Mouse (Mus musculus): ENCODE measurements around the gene Ptprq.

The Ptprq gene

DNA sequence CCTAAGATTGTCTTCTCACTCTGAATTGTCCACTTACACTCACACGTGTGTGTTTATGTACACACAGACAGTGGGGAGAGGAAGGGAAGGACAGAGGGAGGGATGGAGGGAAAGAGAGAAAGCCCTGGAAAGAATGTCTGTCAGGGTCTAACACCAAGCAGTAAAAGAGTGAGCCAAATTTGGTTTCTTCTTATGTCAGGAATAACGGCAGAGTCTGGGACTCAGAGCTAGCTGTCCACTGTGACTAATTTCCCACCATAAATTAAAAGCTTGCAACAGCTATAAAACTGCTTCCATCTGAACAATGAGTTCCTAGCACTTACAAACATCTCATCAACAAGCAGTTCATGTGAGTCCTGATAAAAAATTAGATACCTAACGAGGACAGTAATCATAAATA, 91.7 kb downstream of the Ptprq start:
- DNase-seq: peak in 1 of 2 experiments; percentile 3

DNA sequence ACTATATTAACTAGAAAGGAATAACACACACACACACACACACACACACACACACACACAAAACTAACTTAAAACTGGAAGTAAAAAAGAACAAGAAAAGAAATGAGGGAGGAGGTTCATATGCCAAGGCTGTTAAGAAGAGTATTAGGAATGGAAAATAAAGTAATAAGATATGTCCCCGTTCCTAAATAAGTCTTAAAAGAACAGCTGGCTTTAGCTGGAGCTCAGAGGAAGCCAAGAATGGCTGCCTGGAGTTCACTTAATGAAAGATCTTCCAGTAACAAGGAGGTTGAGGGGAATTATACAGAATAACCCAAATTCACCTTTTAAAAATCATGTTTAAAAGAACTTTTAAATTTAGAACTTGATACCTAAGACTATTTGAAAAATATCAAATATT, 93.2 kb downstream of the Ptprq start:
- DNase-seq: peak; percentile 21 to 22

DNA sequence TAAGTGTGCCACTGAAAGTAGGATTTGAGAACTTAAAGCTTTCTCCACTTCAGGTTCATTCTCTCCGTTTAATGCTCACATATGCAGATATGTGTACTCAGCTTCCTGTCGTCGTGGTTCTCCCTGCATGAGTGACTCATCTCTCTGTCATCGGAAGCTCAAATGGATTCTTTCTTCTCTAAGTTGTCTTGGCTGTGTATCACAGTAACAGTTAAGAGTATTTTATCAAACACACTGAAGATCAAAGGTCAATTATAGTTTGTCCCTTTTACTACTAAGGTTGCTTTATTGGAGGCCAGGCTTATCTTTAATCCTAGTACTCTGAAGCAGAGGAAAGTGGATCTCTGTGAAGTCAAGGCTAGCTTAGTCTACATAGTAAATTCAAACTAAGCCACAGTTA, 95.6 kb downstream of the Ptprq start:
- no peak for DNase-seq

DNA sequence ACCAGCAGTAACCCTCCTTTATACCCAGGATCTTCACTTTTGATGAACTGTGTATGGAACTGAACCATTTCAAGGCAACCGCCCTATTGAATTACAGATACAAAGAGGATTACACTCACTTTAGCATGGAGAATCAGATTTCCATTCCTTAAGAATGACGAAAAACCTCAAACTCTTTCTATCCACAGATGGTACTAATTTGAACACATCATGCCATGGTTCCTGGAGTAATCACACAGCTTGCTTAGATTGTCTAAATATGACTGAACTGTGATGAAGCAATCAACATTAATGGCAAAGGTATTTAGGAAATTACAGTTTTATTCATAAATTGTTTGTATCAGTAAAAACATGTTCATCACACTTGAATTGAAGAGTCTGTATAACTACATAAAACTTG, 104.4 kb downstream of the Ptprq start:
- no peak for DNase-seq

DNA sequence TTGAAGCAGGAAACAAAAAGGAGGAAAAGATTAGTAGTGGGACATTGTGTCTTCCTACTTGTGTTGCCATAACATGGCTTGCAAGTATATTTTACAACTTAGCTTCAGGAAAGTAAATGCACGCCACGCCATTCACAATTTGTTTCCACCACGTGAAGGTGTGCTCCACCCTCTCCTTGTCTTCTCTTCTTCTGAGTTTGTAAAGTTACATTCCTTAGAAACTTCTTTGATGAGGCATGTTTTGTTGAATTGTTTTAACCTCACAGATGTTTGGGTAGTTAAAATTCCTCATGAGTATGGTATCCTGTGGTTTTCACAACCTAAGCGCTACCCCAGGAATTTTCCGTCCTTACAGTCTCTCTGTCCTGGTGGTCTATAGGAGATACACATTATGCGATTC, 118.5 kb downstream of the Ptprq start:
- no peak for DNase-seq

DNA sequence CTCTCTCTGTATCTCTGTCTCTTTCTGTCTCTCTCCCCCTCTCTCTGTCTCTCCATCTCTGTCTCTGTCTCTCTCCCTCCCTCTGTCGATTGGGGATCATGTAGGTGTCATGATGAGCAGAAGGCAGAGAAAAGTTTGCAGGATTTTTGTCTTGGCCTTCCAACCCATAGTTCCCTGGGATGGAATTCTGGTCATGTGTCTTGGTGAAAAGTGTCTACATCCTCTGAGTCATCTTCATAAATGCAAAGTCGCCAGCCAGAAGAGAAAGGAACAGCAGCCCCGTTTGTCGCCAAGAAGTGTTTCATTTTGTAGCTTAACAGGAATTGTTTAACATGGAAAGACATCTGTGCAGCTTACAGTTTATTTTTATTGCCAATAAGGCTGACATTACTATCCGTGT, 136.5 kb downstream of the Ptprq start:
- DNase-seq: no peak

DNA sequence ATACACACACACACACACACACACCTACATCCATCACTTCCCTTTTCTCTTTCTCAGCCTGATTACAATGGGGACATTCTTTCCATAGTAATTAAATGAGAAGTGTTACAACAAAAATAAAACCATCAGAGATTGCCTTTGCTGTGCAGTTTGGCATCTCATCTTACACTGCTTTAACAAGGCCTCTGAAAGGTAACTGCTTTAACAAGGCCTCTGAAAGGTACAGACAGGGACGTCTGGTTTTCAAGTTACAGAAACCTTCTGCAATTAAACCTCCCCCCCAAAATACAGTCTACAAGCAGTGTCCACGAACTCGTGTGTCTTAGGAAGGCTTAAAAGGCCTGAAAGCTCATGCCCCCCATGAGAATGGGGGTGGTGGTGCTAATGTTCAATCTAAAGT, 150.8 kb downstream of the Ptprq start:
- DNase-seq: no peak

DNA sequence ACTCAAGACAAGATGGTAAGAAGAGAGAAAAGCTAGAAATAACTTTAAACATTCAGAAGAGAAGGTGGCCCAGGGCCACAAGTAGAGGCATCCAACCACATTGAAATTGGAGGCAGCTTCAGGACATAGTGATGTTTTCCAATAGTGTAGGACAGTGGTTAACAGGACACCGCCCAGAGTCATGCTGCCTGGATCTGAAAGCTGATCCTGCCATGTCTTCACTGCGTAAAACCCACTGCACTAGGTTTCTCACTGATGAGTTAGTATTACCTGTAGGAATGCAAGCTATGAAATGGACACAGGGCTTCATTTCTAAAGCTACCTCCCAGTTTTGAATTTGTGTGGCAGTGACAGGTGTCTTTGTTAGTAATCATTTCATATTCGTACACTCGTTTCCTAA, 151.6 kb downstream of the Ptprq start:
- DNase-seq: no peak

DNA sequence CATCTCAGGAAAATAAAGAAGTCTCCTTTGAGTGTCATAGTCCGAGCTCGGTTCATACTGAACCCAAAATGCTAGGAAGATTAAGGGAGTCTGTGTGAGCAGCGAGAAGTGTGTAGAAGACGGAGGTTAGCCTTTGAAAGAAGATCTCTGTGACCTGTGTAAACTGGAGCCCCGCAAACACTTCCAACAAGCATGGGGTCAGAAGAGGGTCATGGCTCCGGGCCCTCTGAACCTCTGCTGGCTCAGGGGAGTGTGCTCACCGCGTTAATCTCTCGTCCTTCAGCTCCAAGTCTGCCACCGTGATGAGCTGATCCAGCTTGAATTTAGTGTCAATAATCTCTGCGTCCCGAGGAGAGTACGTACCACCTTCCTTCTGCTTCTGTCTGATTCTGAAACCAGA, 157.0 kb downstream of the Ptprq start:
- DNase-seq: peak; percentile 25 to 31

DNA sequence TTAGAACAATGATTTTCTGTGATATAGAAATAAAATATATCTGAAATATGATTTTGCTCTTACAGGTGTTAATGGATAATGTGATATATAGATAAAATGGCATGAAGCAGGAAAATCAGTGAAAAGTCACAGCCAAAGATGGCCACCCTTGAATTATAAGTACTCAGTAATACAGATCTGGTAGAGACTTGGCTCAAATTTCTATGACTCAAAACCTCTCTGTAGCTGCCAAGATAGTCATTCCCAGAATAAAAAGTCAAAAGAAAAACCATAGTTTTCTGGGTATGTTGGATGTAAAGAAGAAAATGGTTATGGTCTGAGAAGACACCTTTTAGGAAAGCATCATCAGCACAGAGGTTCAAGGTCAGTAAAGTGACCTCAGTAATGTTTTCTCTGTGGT, 159.0 kb downstream of the Ptprq start:
- no peak for DNase-seq

DNA sequence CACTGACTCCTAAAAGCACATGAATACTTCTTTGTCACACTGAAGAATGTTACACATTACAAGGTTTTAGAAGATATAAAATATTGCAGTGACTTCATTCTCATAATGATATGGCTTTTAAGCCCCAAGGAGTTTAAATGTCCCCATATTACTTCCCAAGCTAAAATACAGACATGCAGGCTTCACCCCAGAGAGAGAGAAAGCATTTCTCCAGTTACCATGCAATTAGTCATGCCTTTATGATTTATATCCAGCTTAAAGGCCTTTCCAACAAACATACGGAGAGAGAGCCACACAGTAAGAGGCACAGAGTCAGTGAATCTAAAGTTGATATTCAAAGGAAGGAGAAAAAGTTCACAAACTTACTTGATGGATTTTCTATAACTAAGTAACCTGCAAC, 176.8 kb downstream of the Ptprq start:
- DNase-seq: no peak

DNA sequence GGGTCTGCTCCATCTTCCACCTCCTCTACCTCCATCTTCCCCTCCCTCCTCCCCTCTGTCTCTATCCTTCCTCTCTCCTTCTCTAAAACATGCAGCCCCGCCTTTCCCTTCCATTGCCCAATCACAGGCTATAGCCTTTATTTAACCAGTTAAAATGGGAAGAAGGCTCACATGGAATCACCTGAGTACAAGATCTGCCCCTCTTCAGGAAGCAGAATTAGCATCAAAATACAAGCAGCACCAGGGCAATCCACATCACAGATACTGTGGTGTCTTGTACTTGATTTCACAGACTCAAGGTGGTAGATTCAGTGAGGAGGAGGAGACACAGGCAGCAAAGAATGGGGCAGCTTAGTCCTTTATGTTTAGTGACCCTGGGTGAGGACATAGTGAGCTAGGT, 191.1 kb downstream of the Ptprq start:
- DNase-seq: no peak

DNA sequence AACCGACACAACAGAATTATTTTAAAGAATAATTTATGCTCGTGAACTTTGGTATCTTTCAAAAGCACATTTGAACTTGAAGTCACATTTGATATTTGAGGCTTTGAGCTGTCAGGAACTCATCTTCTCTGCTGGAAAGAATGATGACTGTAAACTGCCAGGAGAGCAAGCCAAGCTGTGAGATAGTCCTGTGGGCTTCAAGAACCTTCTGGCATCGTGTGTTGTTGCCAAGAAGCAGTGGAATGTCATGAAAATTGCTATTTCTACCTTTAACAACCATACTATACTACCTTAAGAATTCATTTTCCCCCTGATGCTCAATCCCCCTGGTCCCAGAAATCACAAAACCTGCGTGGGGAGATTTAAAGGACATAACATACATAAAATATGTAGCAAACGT, 200.6 kb downstream of the Ptprq start:
- DNase-seq: no peak

DNA sequence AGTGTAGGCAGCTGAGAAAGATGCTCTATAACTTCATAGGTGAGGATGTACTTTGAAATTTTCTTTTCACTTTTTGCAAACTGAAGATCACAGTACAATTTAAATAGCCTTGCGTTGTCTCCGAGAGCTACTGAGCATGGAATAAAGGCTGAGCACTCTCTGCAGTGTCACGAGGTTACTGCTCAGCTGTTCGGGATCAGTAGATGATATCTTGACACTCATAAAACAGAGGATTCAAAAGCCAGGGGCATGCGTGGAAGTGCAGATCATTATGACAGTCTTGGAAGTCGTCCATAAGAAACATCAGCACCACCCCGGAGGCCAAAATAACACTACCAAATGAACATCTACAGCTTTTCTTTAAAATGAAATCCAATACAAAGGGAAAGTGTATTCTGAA, 203.2 kb downstream of the Ptprq start:
- peak; percentile 9 to 22 for DNase-seq

DNA sequence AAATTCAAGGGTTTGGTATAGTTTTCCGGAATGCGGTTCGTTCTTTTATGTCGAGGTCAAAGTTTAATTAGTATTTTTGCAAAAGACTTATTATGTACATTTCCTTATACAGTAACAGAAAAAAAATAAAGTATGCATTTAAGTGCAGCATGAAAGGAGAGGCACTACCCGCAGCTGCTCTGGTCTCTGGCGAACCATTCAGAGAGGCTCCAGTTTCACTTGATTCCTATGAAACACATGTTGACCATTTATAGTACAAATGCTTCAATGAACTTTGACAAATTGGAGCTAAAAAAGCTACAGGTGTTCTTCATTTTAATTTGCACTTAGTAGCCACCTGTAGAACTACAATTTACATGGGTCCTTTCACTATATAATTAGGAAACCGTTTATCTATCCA, 205.1 kb downstream of the Ptprq start:
- no peak for DNase-seq

DNA sequence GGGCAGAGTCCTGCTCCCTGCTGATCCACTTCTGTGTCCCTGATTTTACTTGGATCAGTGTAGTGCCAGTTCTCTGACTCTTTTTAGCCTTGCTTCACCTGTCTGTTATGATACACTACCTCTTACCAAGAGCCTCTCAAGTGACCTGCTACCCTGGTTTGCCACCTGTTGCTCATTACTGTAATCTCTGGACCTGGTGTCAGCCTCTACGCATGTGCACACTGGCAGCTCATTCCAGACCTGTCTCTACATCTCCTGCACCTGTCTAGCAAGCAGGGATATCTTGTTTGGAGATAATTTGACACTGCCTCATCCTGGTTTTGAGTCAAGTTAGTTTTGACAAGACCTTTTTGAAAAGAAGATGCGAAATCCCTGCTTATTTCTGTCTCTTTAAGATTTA, 213.5 kb downstream of the Ptprq start:
- DNase-seq: no peak

DNA sequence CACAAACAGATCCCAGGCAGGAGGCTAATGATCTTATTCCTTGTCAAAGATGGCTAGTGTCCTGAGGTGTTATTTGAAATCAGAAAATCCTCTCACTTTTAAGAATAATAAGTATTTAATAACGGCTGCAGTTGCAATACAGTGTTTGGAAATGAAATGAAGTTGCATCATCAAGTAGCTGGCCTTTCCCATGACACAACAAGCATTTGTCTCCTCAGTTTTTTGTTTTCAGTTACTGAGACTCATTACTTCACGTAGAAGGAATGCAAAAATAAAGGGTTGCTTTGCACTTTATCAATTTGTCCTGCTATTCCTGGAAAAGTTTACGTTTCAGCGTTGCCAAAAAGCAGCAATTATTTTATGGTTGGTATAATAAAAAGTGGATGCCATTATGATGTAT, 216.4 kb downstream of the Ptprq start:
- no peak for DNase-seq

DNA sequence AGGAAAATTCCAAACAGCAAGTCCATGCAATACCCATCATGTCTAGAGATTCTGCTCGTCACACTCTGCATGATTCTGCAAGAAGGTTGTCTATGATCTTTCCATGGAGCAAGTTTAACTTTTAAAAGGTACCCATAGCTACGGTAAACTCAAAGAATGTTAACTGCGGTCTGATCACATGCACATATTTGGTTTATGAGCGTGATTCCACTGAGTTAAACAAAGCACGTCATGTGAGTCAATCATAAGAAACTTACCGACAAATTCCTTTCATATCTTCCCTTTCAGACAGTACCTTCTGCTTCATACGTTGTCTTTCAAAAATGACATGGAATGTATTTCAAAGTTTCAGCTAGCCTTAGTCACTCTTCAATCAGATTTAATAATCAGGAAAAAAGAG, 217.7 kb downstream of the Ptprq start:
- no peak for DNase-seq

DNA sequence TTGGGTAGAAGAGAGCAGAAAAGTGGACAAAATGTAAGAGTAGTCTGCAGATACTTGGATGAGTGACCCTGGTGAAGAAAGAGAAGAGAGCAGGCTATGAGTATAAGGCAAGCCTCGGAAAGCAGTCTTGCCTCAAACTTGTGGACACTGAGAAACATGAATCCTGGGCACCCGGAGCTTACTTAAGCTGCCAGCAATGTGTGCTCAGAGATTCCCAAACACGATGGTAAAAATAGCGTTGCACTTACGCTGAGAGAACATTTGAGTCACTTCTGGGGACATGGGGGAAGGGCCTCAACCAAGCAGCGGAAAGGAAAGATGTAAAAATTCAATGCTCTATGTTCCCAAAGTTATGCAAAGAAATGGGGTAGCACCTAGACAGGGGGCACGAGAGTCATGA, 220.2 kb downstream of the Ptprq start:
- DNase-seq: no peak

DNA sequence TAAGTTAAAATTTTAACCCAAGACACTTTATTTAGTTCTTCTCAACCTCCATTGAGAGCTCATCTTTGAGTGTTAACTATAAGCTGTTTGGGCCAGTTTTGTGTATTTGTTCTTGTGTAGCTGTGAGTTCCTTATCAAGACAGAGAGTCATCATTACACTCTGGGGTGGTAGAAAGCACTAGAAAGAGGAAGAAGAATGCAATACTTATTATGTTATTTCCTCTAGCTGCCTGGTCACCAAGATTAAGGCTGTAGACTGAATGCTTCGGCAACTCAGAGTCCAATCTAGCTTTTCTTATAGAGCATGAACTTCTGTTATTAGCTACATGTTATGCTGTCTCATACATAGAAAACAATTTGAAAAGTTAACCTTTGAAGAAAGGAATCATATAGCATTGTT, 223.4 kb downstream of the Ptprq start:
- DNase-seq: no peak

DNA sequence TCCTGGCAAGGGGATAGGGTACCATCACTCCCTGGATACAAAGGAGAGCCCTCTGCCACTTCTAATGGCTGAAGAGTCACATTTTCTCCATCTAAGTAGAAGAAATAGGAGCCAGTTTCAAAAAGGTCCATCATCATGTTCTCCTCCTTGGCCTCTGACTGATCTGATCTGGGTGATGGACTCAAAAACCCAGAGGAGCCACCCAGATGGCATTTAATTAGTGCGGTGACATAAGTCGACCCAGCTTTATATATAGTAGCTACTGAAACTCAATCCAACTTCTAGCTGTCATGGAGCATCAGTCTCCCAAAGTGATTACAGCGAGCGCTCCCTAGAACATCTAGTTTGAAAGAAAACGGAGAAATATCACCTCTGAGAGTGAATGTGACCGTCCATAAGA, 225.3 kb downstream of the Ptprq start, which contains the start of gene Myf6:
Gene Myf6 (minus strand): TSS at position 170 of the 400 bp plus-strand sequence.
- DNase-seq: no peak

DNA sequence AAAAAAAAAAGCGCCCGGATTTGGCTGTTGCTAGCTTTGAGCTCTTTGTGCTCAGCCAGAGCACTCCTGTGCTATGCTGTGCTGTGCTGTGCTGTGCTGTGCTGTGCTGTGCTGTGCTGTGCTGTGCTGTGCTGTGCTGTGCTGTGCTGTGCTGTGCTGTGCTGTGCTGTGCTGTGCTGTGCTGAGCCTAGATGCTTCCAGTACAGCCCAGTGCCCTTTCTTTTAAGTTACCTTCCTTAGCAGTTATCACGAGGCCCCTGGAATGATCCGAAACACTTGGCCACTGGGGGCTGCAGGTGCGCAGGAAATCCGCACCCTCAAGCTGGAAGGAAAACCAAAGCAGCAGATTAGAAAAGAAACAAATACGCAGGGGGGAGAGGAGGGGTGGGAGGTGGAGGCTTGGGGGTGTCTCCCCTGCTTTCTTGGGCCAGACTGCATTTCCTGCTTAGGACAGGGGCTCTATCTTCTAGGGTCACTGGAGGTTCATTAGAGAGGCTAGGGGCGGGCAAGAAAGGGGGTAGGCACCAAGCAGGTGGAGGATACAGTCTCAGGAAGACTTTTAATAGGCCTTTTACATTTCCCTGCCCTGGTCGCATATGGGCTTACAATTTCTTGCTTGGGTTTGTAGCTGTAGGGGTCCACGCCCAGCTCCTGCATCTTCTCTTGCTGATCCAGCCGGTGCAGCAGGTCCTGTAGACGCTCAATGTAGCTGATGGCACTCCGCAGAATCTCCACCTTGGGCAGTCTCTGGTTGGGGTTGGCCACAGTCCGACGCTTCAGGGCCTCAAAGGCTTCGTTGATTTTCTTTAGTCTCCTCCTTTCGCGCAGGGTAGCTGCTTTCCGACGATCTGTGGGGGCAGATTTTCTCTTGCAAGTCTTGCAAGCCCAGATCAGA, 226.0 kb downstream of the Ptprq start:
- DNase-seq: no peak

DNA sequence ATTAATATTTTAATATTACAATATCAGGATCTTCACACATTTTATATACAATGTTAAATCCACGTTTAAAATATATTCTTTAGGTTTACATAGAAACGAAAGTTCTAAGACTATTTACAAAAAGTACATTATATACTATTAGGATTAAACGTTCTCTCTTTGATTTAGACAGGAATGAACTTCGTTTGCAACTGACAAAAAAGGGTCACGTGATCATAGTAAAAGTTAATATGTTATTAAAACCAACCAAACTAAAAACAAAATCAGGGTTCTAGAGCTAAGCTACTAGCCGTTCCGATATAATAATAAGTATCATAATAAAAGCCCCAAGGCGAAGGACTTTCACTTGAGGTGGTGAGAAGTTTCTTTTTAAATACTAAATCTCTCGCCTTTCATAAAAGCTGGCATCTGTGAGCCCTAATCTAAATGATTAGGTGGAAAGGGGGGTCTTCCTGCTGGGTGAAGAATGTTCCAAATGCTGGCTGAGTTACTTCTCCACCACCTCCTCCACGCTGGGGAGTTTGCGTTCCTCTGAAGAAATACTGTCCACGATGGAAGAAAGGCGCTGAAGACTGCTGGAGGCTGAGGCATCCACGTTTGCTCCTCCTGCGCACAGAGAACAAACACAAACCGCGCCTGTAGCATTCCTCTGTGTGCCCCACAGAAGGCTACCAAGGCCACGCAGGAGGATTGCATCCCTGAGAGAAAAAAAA, 226.8 kb downstream of the Ptprq start:
- no peak for DNase-seq

DNA sequence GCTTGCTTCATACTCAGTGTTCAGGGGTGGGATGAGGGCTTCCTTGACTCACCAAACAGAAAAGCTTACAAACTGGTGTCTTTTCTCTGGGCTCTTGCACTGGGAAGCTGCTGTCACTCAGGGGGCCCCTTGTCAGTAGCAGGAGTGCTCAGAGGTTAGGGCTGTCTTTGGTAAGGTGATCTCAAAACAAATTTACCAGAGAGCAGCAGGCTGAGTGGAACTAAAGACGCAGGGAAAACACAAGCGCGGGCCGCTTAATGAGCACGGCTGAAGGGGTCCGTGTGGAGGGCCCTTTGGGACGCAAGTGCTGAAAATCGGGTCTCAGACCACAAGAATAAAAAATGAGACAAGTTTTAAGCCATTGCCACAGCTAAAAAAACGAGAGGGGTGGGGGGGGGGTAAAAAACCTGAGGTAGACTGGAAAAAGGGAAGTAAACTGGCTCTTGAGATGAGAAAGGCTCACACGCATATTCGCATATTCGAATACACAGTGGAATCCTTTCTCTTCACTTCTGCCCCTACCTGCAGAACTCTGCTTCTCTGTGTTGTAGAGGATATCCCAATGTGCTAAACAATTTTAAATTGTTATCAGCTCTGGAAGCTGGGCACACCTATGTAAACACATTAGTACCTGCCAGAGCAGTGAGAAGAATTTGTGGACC, 231.1 kb downstream of the Ptprq start:
- no peak for DNase-seq

All from kidney, postnatal 4 days (tissue).